Mouse (Mus musculus) yolk sac, embryonic 10.5 days (tissue): ENCODE measurements around the gene Cd81.

Experiments
- DNase-seq: peaks from one replicate; pipeline ENCODE4 v3.0.0-alpha.2; 2017; ENCODE audit warnings: low spot score

The Cd81 gene

DNA sequence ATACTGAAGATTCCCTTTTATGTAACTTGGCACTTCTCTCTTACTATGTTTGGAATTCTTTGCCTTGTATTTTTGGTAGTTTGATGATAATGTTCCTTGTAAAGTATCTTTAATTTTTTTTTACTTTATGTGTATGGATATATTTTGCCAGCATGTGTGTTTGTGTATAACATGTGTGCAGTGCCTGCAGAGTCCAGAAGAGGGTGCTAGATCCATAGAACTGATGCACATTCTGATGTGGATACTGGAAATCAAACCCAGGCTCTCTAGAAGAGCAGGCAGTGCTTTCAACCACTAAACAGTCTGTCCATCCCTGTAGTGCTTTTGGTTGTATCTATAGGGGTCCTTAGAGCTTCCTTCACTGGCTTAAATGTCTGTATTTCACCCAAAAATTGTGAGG lies 62.2 kb downstream of the Cd81 start:
- DNase-seq: no peak

DNA sequence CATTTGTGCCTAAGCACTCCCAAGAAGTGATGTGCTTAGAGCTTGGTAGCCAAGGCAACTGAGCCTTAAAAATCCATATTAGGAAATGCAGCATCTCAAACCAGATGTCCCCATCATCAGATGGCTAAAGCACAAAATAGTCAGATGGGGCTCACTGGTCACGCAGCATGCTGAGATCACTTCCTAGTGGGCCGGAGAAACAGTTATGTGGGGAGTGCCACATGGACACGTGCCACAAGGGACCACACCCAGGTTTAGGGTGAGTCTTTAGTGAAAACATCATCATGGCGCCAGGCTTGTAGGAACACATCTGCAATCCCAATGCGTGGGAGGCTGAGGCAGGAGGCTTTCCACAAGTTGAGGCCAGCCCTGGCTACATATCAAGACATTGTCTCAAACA lies 64.0 kb downstream of the Cd81 start:
- DNase-seq: no peak
